Mouse (Mus musculus): ENCODE results near the gene Baiap2. TPM values are rescaled to one million over a fixed set of nuclear protein-coding genes. Genes with fewer than 3 reads are reported as not detected.

Gene Baiap2
- polyA plus RNA-seq (2012; ENCODE audit: insufficient read depth, insufficient read length, low replicate concordance, missing spikeins) = not detected in 2 replicates

- Histone ChIP-seq H3K4me1 (ENCODE audit: control insufficient read depth, insufficient read depth, low read length) (peaks cover 52% of the 10 kb centered on the region), H3K27ac (ENCODE audit: insufficient read depth, low read depth, low read length) (peak within 1 kb of the TSS; percentile 95), H3K4me3 (ENCODE audit: insufficient read depth, low read depth, low read length) (peak within 1 kb of the TSS; percentile 97)
- no peak for TF ChIP-seq CTCF (IDR thresholded peaks at IDR 0.05; ENCODE audit: insufficient read depth, low read depth, low read length)
- peak; percentile 99 for TF ChIP-seq POLR2A (IDR thresholded peaks at IDR 0.05; ENCODE audit: insufficient read depth, low read depth, low read length)
- WGBS = under 1% methylated on average over 78 of the region's 79 CpGs
These were observed at the start of gene Baiap2 for GRCm38 (mm10) chr11:119942727-119943427. TSS of gene Baiap2 (plus strand) at chr11:119942763.

- 37% methylated on average over 10 of the region's 10 CpGs for WGBS
- TF ChIP-seq CTCF (IDR thresholded peaks at IDR 0.05; ENCODE audit: insufficient read depth, low read depth, low read length) (no peak), POLR2A (IDR thresholded peaks at IDR 0.05; ENCODE audit: insufficient read depth, low read depth, low read length) (no peak)
- Histone ChIP-seq H3K4me1 (ENCODE audit: control insufficient read depth, insufficient read depth, low read length) (peaks cover 16% of the 10 kb centered on the region), H3K4me3 (ENCODE audit: insufficient read depth, low read depth, low read length) (no peak overlapping the region), H3K27ac (ENCODE audit: insufficient read depth, low read depth, low read length) (peak overlapping the region; percentile 9; the same call in 1 of the 2 replicates)
These were observed 48.8 kb upstream of the Baiap2 start for GRCm38 (mm10) chr11:119893667-119894236.

GRCm38 (mm10) chr11:119894634-119895033 lies 47.9 kb upstream of the Baiap2 start:
- H3K4me1 ChIP-seq (ENCODE audit: control insufficient read depth, insufficient read depth, low read length) = peaks cover 16% of the 10 kb centered on the region
- no peak overlapping the region for H3K4me3 ChIP-seq (ENCODE audit: insufficient read depth, low read depth, low read length)
- WGBS = 77% methylated on average over 6 of the region's 6 CpGs
- TF ChIP-seq CTCF (IDR thresholded peaks at IDR 0.05; ENCODE audit: insufficient read depth, low read depth, low read length) (no peak), POLR2A (IDR thresholded peaks at IDR 0.05; ENCODE audit: insufficient read depth, low read depth, low read length) (no peak)
- H3K27ac ChIP-seq (ENCODE audit: insufficient read depth, low read depth, low read length) = no peak overlapping the region

GRCm38 (mm10) chr11:119897041-119897440 lies 45.5 kb upstream of the Baiap2 start:
- 77% methylated on average over 9 of the region's 9 CpGs for WGBS
- TF ChIP-seq POLR2A (IDR thresholded peaks at IDR 0.05; ENCODE audit: insufficient read depth, low read depth, low read length) = no peak
- no peak for TF ChIP-seq CTCF (IDR thresholded peaks at IDR 0.05; ENCODE audit: insufficient read depth, low read depth, low read length)

GRCm38 (mm10) chr11:119898976-119899375 lies 43.6 kb upstream of the Baiap2 start:
- WGBS = 87% methylated on average over 11 of the region's 11 CpGs
- Histone ChIP-seq H3K27ac (ENCODE audit: insufficient read depth, low read depth, low read length) (no peak overlapping the region), H3K4me1 (ENCODE audit: control insufficient read depth, insufficient read depth, low read length) (peaks cover 7% of the 10 kb centered on the region), H3K4me3 (ENCODE audit: insufficient read depth, low read depth, low read length) (no peak overlapping the region)
- no peak for TF ChIP-seq POLR2A (IDR thresholded peaks at IDR 0.05; ENCODE audit: insufficient read depth, low read depth, low read length)
- TF ChIP-seq CTCF (IDR thresholded peaks at IDR 0.05; ENCODE audit: insufficient read depth, low read depth, low read length) = no peak

More at GRCm38 (mm10) chr11:119897041-119897440, 45.5 kb upstream of the Baiap2 start:
- H3K27ac ChIP-seq (ENCODE audit: insufficient read depth, low read depth, low read length) = no peak overlapping the region
- no peak overlapping the region for H3K4me3 ChIP-seq (ENCODE audit: insufficient read depth, low read depth, low read length)
- H3K4me1 ChIP-seq (ENCODE audit: control insufficient read depth, insufficient read depth, low read length) = peaks cover 16% of the 10 kb centered on the region

- no peak for TF ChIP-seq CTCF (IDR thresholded peaks at IDR 0.05; ENCODE audit: insufficient read depth, low read depth, low read length)
- TF ChIP-seq POLR2A (IDR thresholded peaks at IDR 0.05; ENCODE audit: insufficient read depth, low read depth, low read length) = no peak
- WGBS = 71% methylated on average over 4 of the region's 4 CpGs
- H3K4me1 ChIP-seq (ENCODE audit: control insufficient read depth, insufficient read depth, low read length) = peaks cover 3% of the 10 kb centered on the region; the same call in 1 of the 2 replicates
- H3K27ac ChIP-seq (ENCODE audit: insufficient read depth, low read depth, low read length) = no peak overlapping the region
- no peak overlapping the region for H3K4me3 ChIP-seq (ENCODE audit: insufficient read depth, low read depth, low read length)
These were observed 41.4 kb upstream of the Baiap2 start for GRCm38 (mm10) chr11:119901174-119901573.

GRCm38 (mm10) chr11:119902891-119903290 lies 39.7 kb upstream of the Baiap2 start:
- Histone ChIP-seq H3K4me3 (ENCODE audit: insufficient read depth, low read depth, low read length) (no peak overlapping the region), H3K4me1 (ENCODE audit: control insufficient read depth, insufficient read depth, low read length) (peaks cover 20% of the 10 kb centered on the region), H3K27ac (ENCODE audit: insufficient read depth, low read depth, low read length) (no peak overlapping the region)
- 78% methylated on average over 4 of the region's 4 CpGs for WGBS
- TF ChIP-seq POLR2A (IDR thresholded peaks at IDR 0.05; ENCODE audit: insufficient read depth, low read depth, low read length) = no peak
- TF ChIP-seq CTCF (IDR thresholded peaks at IDR 0.05; ENCODE audit: insufficient read depth, low read depth, low read length) = no peak

- H3K4me3 ChIP-seq (ENCODE audit: insufficient read depth, low read depth, low read length) = no peak overlapping the region
- TF ChIP-seq CTCF (IDR thresholded peaks at IDR 0.05; ENCODE audit: insufficient read depth, low read depth, low read length) (no peak), POLR2A (IDR thresholded peaks at IDR 0.05; ENCODE audit: insufficient read depth, low read depth, low read length) (no peak)
- WGBS = 33% methylated on average over 5 of the region's 5 CpGs
- no peak overlapping the region for H3K27ac ChIP-seq (ENCODE audit: insufficient read depth, low read depth, low read length)
- peaks cover 30% of the 10 kb centered on the region for H3K4me1 ChIP-seq (ENCODE audit: control insufficient read depth, insufficient read depth, low read length)
These were observed 37.8 kb upstream of the Baiap2 start for GRCm38 (mm10) chr11:119904621-119905286.

GRCm38 (mm10) chr11:119905794-119906193 lies 36.8 kb upstream of the Baiap2 start:
- peaks cover 35% of the 10 kb centered on the region for H3K4me1 ChIP-seq (ENCODE audit: control insufficient read depth, insufficient read depth, low read length)
- WGBS = 83% methylated on average over 5 of the region's 5 CpGs
- H3K27ac ChIP-seq (ENCODE audit: insufficient read depth, low read depth, low read length) = no peak overlapping the region
- H3K4me3 ChIP-seq (ENCODE audit: insufficient read depth, low read depth, low read length) = no peak overlapping the region
- TF ChIP-seq POLR2A (IDR thresholded peaks at IDR 0.05; ENCODE audit: insufficient read depth, low read depth, low read length) (no peak), CTCF (IDR thresholded peaks at IDR 0.05; ENCODE audit: insufficient read depth, low read depth, low read length) (no peak)

Data from olfactory bulb, adult 2 months (tissue).